Comparison of ENCODE assay signal across 8 mouse cellular contexts in genomic region chr16:20516032-20516431, GRCm38 (mm10). TPM values are rescaled to one million over a fixed set of nuclear protein-coding genes. Genes with fewer than 3 reads are reported as not detected.
A peak's percentile ranks its signal among the peaks of the same experiment; 100 is the strongest.
DNase-seq lines count a peak whose midpoint lies in the region; ATAC-seq and TF ChIP-seq lines count a peak whose summit lies in the region.

No protein-coding gene starts in this region.

- TF ChIP-seq CTCF in kidney, postnatal 0 days (IDR thresholded peaks at IDR 0.05; ENCODE audit: low read depth) = no peak
- TF ChIP-seq CTCF in cerebellum, adult 2 months (IDR thresholded peaks at IDR 0.05; ENCODE audit: borderline replicate concordance, insufficient read depth, low read depth, low read length) = no peak

- H3K36me3 ChIP-seq in forebrain, embryonic 10.5 days (replicated peaks) = peaks cover 27% of the 10 kb centered on the region
- H3K36me3 ChIP-seq in kidney, postnatal 0 days (ENCODE audit: insufficient read depth, low read length) = 0 out of 2 replicates have a peak, but pooled peaks cover 10% of the 10 kb centered on the region
- peaks cover 8% of the 10 kb centered on the region for H3K36me3 ChIP-seq in myocyte (ENCODE audit: control insufficient read depth, insufficient read depth)

- peak overlapping the region; percentile 97 for H3K9ac ChIP-seq in kidney, postnatal 0 days (ENCODE audit: low read depth, low read length)

- H3K27ac ChIP-seq in forebrain, embryonic 10.5 days = peak overlapping the region; percentile 97
- peak overlapping the region; percentile 96; the same call in 1 of the 2 replicates for H3K27ac ChIP-seq in kidney, postnatal 0 days
- no peak overlapping the region for H3K27ac ChIP-seq in cerebellum, adult 2 months (ENCODE audit: insufficient read depth, low read length)

- H3K4me1 ChIP-seq in forebrain, embryonic 10.5 days = peaks cover 34% of the 10 kb centered on the region
- peaks cover 7% of the 10 kb centered on the region; the same call in 1 of the 2 replicates for H3K4me1 ChIP-seq in kidney, postnatal 0 days (replicated peaks; ENCODE audit: insufficient read depth, low read length)
- peaks cover 5% of the 10 kb centered on the region; the same call in 1 of the 2 replicates for H3K4me1 ChIP-seq in cerebellum, adult 2 months (ENCODE audit: control insufficient read depth, insufficient read depth, low read length)

- peaks cover 35% of the 10 kb centered on the region for H3K79me2 ChIP-seq in myocyte (ENCODE audit: control insufficient read depth, insufficient read depth)

- DNase-seq in kidney, adult 18-20 months = peak; percentile 37
- DNase-seq in kidney, postnatal 10 days = no peak
- no peak for DNase-seq in forebrain, embryonic 10.5 days (ENCODE audit: extremely low spot score, low spot score)
- no peak for DNase-seq in kidney, postnatal 0 days (ENCODE audit: low spot score)
- no peak for DNase-seq in thymus, postnatal 14 days
- DNase-seq in cerebellum, adult 2 months = no peak

- H3K4me2 ChIP-seq in kidney, postnatal 0 days (ENCODE audit: low read length) = peak overlapping the region; percentile 53
- H3K4me2 ChIP-seq in myocyte (ENCODE audit: low read depth) = peak overlapping the region; percentile 93

- no peaks in the 10 kb centered on the region for H3K9me3 ChIP-seq in forebrain, embryonic 10.5 days
- no peaks in the 10 kb centered on the region for H3K9me3 ChIP-seq in kidney, postnatal 0 days (replicated peaks; ENCODE audit: low read length)

- H3K27me3 ChIP-seq in forebrain, embryonic 10.5 days (ENCODE audit: poor library complexity, severe bottlenecking) = no peaks in the 10 kb centered on the region
- no peaks in the 10 kb centered on the region for H3K27me3 ChIP-seq in kidney, postnatal 0 days (ENCODE audit: insufficient read depth, low read length)
- H3K27me3 ChIP-seq in myocyte (ENCODE audit: control insufficient read depth, insufficient read depth, insufficient read length) = no peaks in the 10 kb centered on the region
- no peaks in the 10 kb centered on the region for H3K27me3 ChIP-seq in cerebellum, adult 2 months (ENCODE audit: control insufficient read depth, insufficient read depth, low read length)

- TF ChIP-seq POLR2A in myocyte (IDR thresholded peaks at IDR 0.05; ENCODE audit: insufficient read length, low read depth) = no peak
- no peak for TF ChIP-seq POLR2A in cerebellum, adult 2 months (IDR thresholded peaks at IDR 0.05; ENCODE audit: borderline replicate concordance, insufficient read depth, low read length)

- no peak for ATAC-seq in kidney, postnatal 0 days (replicated peaks; ENCODE audit: low FRiP score, low read depth)
- no peak for ATAC-seq in cerebellum, adult (ENCODE audit: insufficient number of reproducible peaks, low FRiP score, low TSS enrichment)

- H3K4me3 ChIP-seq in forebrain, embryonic 10.5 days = peak overlapping the region; percentile 92
- peak overlapping the region; percentile 93 for H3K4me3 ChIP-seq in kidney, postnatal 0 days (replicated peaks; ENCODE audit: low read depth, low read length)
- peak overlapping the region; percentile 73 for H3K4me3 ChIP-seq in myocyte
- no peak overlapping the region for H3K4me3 ChIP-seq in cerebellum, adult 2 months (replicated peaks; ENCODE audit: insufficient read depth, low read depth, low read length)

- no peak overlapping the region for H3ac ChIP-seq in myocyte (ENCODE audit: control insufficient read depth, insufficient read length)

TF ChIP-seq in myocyte, 11 proteins besides CTCF, POLR2A, EP300 and RAD21:
- no peak for TF ChIP-seq TCF12 (IDR thresholded peaks at IDR 0.05; ENCODE audit: insufficient read depth, poor library complexity, severe bottlenecking)
- TF ChIP-seq MYOD1 (IDR thresholded peaks at IDR 0.05; ENCODE audit: control insufficient read depth in 1 of 3, insufficient read length in 2 of 3, low read depth in 2 of 3) = no peak
- no peak for TF ChIP-seq USF1 (IDR thresholded peaks at IDR 0.05; ENCODE audit: low read depth)
- no peak for TF ChIP-seq E2F4 (IDR thresholded peaks at IDR 0.05; ENCODE audit: insufficient read depth)
- TF ChIP-seq TCF3 (IDR thresholded peaks at IDR 0.05; ENCODE audit: insufficient read length, low read depth) = no peak
- TF ChIP-seq REST (IDR thresholded peaks at IDR 0.05; ENCODE audit: insufficient read depth, insufficient read length) = no peak
- no peak for TF ChIP-seq MYOG (IDR thresholded peaks at IDR 0.05; ENCODE audit: control insufficient read depth in 1 of 3, insufficient read depth in 1 of 3, insufficient read length in 2 of 3, low read depth in 2 of 3)
- no peak for TF ChIP-seq SRF (IDR thresholded peaks at IDR 0.05; ENCODE audit: control insufficient read depth, insufficient read length, low read depth)
- TF ChIP-seq MAX (IDR thresholded peaks at IDR 0.05; ENCODE audit: low read depth) = no peak
- no peak for TF ChIP-seq CEBPB (IDR thresholded peaks at IDR 0.05; ENCODE audit: insufficient read depth, poor library complexity, severe bottlenecking)
- TF ChIP-seq POLR2AphosphoS2 (IDR thresholded peaks at IDR 0.05; ENCODE audit: insufficient read length, low read depth) = no peak

RNA-seq across cellular contexts. Expression of gene Dvl3, which starts 0.8 kb away (rescaled TPM):
- 28.8 and 30.5 TPM in 2 replicates for polyA plus RNA-seq in forebrain, embryonic 10.5 days (2016; fragmentation: Nextera tagmentation; extraction: Ambion mirVana)
- polyA plus RNA-seq in kidney, postnatal 0 days (2015; fragmentation: Nextera tagmentation; extraction: Ambion mirVana) = 15.7 and 16.5 TPM in 2 replicates
- 32.9 TPM for polyA plus RNA-seq in myocyte (2012; fragmentation: generic; extraction: Trizol)
- polyA plus RNA-seq in cerebellum, adult 2 months (2012; rRNA removed) = 60.2 and 66.5 TPM in 2 replicates

RNA-seq across cellular contexts. Expression of gene Eif2b5, which starts 17.4 kb away (rescaled TPM):
- polyA plus RNA-seq in forebrain, embryonic 10.5 days (2016; fragmentation: Nextera tagmentation; extraction: Ambion mirVana) = 158 and 160 TPM in 2 replicates
- polyA plus RNA-seq in kidney, postnatal 0 days (2015; fragmentation: Nextera tagmentation; extraction: Ambion mirVana) = 76.0 and 85.1 TPM in 2 replicates
- 94.7 TPM for polyA plus RNA-seq in myocyte (2012; fragmentation: generic; extraction: Trizol)
- polyA plus RNA-seq in cerebellum, adult 2 months (2012; rRNA removed) = 52.4 and 53.3 TPM in 2 replicates

RNA-seq across cellular contexts. Expression of gene Ap2m1, which starts 19.2 kb away (rescaled TPM):
- polyA plus RNA-seq in forebrain, embryonic 10.5 days (2016; fragmentation: Nextera tagmentation; extraction: Ambion mirVana) = 628 and 638 TPM in 2 replicates
- polyA plus RNA-seq in kidney, postnatal 0 days (2015; fragmentation: Nextera tagmentation; extraction: Ambion mirVana) = 605 and 673 TPM in 2 replicates
- 446 TPM for polyA plus RNA-seq in myocyte (2012; fragmentation: generic; extraction: Trizol)
- 1,156 and 1,178 TPM in 2 replicates for polyA plus RNA-seq in cerebellum, adult 2 months (2012; rRNA removed)

RNA-seq across cellular contexts. Expression of gene Abcf3, which starts 32.3 kb away (rescaled TPM):
- 58.3 and 62.6 TPM in 2 replicates for polyA plus RNA-seq in forebrain, embryonic 10.5 days (2016; fragmentation: Nextera tagmentation; extraction: Ambion mirVana)
- polyA plus RNA-seq in kidney, postnatal 0 days (2015; fragmentation: Nextera tagmentation; extraction: Ambion mirVana) = 51.6 and 53.6 TPM in 2 replicates
- 50.2 TPM for polyA plus RNA-seq in myocyte (2012; fragmentation: generic; extraction: Trizol)
- 107 and 112 TPM in 2 replicates for polyA plus RNA-seq in cerebellum, adult 2 months (2012; rRNA removed)
